ENCODE assay signal across 10 mouse cellular contexts in the genomic region with DNA sequence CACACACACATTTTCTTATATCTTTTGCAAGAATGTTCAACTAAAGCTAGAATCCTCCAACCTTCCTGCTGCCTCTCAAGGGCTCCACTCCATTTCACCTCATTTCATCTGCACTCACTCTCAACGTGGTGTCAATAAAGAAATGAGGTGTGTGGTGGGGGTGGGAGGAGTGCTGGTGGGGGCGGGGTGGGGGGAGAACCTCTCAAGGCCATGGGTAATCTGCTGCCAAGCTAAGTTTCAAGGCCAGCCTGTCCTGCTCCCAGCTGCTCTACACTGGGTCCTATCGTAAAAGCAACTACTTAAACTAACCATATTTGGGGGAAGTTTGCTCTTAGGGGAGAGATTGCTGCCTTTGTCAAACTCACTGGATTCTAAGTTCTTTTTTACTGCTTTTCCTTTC. TPM values are rescaled to one million over a fixed set of nuclear protein-coding genes. Genes with fewer than 3 reads are reported as not detected.
DNase-seq lines count a peak whose midpoint lies in the region; ATAC-seq and TF ChIP-seq lines count a peak whose summit lies in the region.
"Had no signal": no experiment of that assay in that cellular context is flagged by ENCODE, and none has a peak within 500 bp of the region (broad histone marks: within the 10 kb centered on the region; RNA-seq: fewer than 3 reads in every experiment).

No protein-coding gene starts in this region.

- peak overlapping the region; percentile 81 for H3K27ac ChIP-seq in heart, embryonic 16.5 days (ENCODE audit: low read length)
- H3K27ac ChIP-seq in embryonic facial prominence, embryonic 10.5 days (replicated peaks): peak overlapping the region; percentile 93
- peak overlapping the region; percentile 81 for H3K27ac ChIP-seq in limb, embryonic 13.5 days
- H3K27ac ChIP-seq in left cerebral cortex, adult 2 months: no peak overlapping the region

- 11% methylated on average over 3 of the region's 3 CpGs for whole genome bisulfite sequencing in heart, embryonic 16.5 days
- WGBS in embryonic facial prominence, embryonic 10.5 days: 7% methylated on average over 3 of the region's 3 CpGs
- WGBS in limb, embryonic 13.5 days: 5% methylated on average over 3 of the region's 3 CpGs

- peak overlapping the region; percentile 36 for H3K4me2 ChIP-seq in heart, embryonic 16.5 days (ENCODE audit: low read depth, low read length)
- H3K4me2 ChIP-seq in limb, embryonic 13.5 days (replicated peaks): peak overlapping the region; percentile 35

- DNase-seq in heart, postnatal 14 days: no peak
- DNase-seq in 416B (ENCODE audit: low read depth): peak; percentile 68
- DNase-seq in embryonic facial prominence, embryonic 10.5 days (ENCODE audit: low spot score): peak; percentile 67
- DNase-seq in left cerebral cortex, adult 2 months (ENCODE audit: extremely low spot score in 1 of 2, low spot score in 2 of 2): no peak

- intact Hi-C loops in heart, postnatal 14 days (cut with DNase I): no loop called here
- intact Hi-C loops in left cerebral cortex, adult 2 months (cut with DNase I): no loop called here

- no peaks in the 10 kb centered on the region for H3K9me3 ChIP-seq in heart, embryonic 16.5 days (replicated peaks; ENCODE audit: control insufficient read depth, low read length)
- H3K9me3 ChIP-seq in embryonic facial prominence, embryonic 10.5 days: 0 out of 2 replicates have a peak, but pooled peaks cover 6% of the 10 kb centered on the region
- H3K9me3 ChIP-seq in limb, embryonic 13.5 days: no peaks in the 10 kb centered on the region

- no peak for TF ChIP-seq CTCF in left cerebral cortex, adult 2 months (IDR thresholded peaks at IDR 0.05)

- no peak for ATAC-seq in heart, embryonic 16.5 days (replicated peaks; ENCODE audit: extremely low read depth, insufficient read depth, low FRiP score)
- peak; percentile 59 for ATAC-seq in limb, embryonic 13.5 days (ENCODE audit: low FRiP score, low read depth)
- ATAC-seq in megakaryocyte-erythroid progenitor cell, adult 5-6 weeks (replicated peaks; ENCODE audit: low FRiP score, low TSS enrichment, poor library complexity, severe bottlenecking): no peak
- ATAC-seq in granulocyte monocyte progenitor cell, adult 5-6 weeks (replicated peaks; ENCODE audit: poor library complexity, severe bottlenecking): no peak

- H3K4me3 ChIP-seq in heart, embryonic 16.5 days (ENCODE audit: low read length): no peak overlapping the region
- peak overlapping the region; percentile 31 for H3K4me3 ChIP-seq in embryonic facial prominence, embryonic 10.5 days
- no peak overlapping the region for H3K4me3 ChIP-seq in limb, embryonic 13.5 days
- no peak overlapping the region for H3K4me3 ChIP-seq in left cerebral cortex, adult 2 months

- H3K4me1 ChIP-seq in heart, embryonic 16.5 days (ENCODE audit: control insufficient read depth, insufficient read depth, low read length): peaks cover 26% of the 10 kb centered on the region
- H3K4me1 ChIP-seq in embryonic facial prominence, embryonic 10.5 days: peaks cover 71% of the 10 kb centered on the region
- peaks cover 69% of the 10 kb centered on the region for H3K4me1 ChIP-seq in limb, embryonic 13.5 days

- no peak overlapping the region; the same call in 1 of the 2 replicates for H3K9ac ChIP-seq in heart, embryonic 16.5 days (ENCODE audit: low read length)
- H3K9ac ChIP-seq in limb, embryonic 13.5 days: no peak overlapping the region

- H3K36me3 ChIP-seq in heart, embryonic 16.5 days (ENCODE audit: control insufficient read depth, insufficient read depth): no peaks in the 10 kb centered on the region
- no peaks in the 10 kb centered on the region for H3K36me3 ChIP-seq in embryonic facial prominence, embryonic 10.5 days (replicated peaks)
- H3K36me3 ChIP-seq in limb, embryonic 13.5 days: no peaks in the 10 kb centered on the region

- H3K27me3 ChIP-seq in heart, embryonic 16.5 days (ENCODE audit: control insufficient read depth, insufficient read depth, low read length): no peaks in the 10 kb centered on the region
- no peaks in the 10 kb centered on the region for H3K27me3 ChIP-seq in embryonic facial prominence, embryonic 10.5 days (replicated peaks; ENCODE audit: low read depth, poor library complexity, severe bottlenecking)
- no peaks in the 10 kb centered on the region for H3K27me3 ChIP-seq in limb, embryonic 13.5 days

RNA-seq across cellular contexts. Expression of a gene that starts 18.8 kb away (rescaled TPM):
- 1.8 and 2.8 TPM in 2 replicates for polyA plus RNA-seq in heart, embryonic 16.5 days (2015; fragmentation: Nextera tagmentation; extraction: Ambion mirVana)
- total RNA-seq in heart, postnatal 14 days (2021): under 1 TPM in 1 of 2 experiments, not detected in 1; 0.22 TPM
- polyA plus RNA-seq in embryonic facial prominence, embryonic 10.5 days (2016; fragmentation: Nextera tagmentation; extraction: Ambion mirVana): 0.15 TPM in 1 of 2 replicates, not detected in the other
- polyA plus RNA-seq in limb, embryonic 13.5 days (2015; fragmentation: Nextera tagmentation; extraction: Ambion mirVana): 0.52 and 0.57 TPM in 2 replicates
- total RNA-seq in left cerebral cortex, adult 2 months (2021): under 1 TPM in 1 of 2 experiments, not detected in 1; 0.94 TPM
- total RNA-seq in megakaryocyte-erythroid progenitor cell, adult 5-6 weeks (2014; fragmentation: Nextera tagmentation): not detected in 2 replicates
- total RNA-seq in megakaryocyte-erythroid progenitor cell, adult 5-6 weeks (2017): not detected in 2 replicates
- total RNA-seq in granulocyte monocyte progenitor cell, adult 5-6 weeks (2014; fragmentation: Nextera tagmentation): not detected in 2 replicates
- total RNA-seq in granulocyte monocyte progenitor cell, adult 5-6 weeks (2017): not detected in 2 replicates
- total RNA-seq: hematopoietic stem cell, adult 5-6 weeks; MEL had no signal

Comparison
In these comparisons a context has a peak if more than half of its experiments do, and no peak if none do; other contexts are left out.
1. DNase-seq: peak in 416B (single experiment) and embryonic facial prominence, embryonic 10.5 days (single experiment); none in heart, postnatal 14 days (0 of 2) and left cerebral cortex, adult 2 months (0 of 2).